Mouse (Mus musculus) intestine, postnatal 0 days (tissue): ENCODE results near the gene Pigz. TPM values are rescaled to one million over a fixed set of nuclear protein-coding genes. Genes with fewer than 3 reads are reported as not detected.
A peak's percentile ranks its signal among the peaks of the same experiment; 100 is the strongest.

Experiments used
- ATAC-seq: fragments of 200-750 bp; cut with Nextera tagmentation; 2 replicates; pipeline ENCODE4 v1.8.0; 2017; ENCODE audit warnings: mild to moderate bottlenecking, moderate TSS enrichment, moderate library complexity
- H3K27ac ChIP-seq: fragments of 300-500 bp; sonication (generic); 2 replicates; pipeline ENCODE4 v1.5.1; 2014; ENCODE audit warnings: mild to moderate bottlenecking, low read depth, low read length, moderate library complexity
- H3K27me3 ChIP-seq: fragments of 300-500 bp; sonication (generic); replicated peaks from 2 replicates; pipeline ENCODE4 v1.6.1; 2014; ENCODE audit warnings: low read length, mixed read lengths; ENCODE audit not compliant: control insufficient read depth, insufficient read depth
- H3K36me3 ChIP-seq: fragments of 300-500 bp; sonication (generic); 2 replicates; pipeline ENCODE4 v1.6.1; 2014; ENCODE audit warnings: mild to moderate bottlenecking, moderate library complexity; ENCODE audit not compliant: control insufficient read depth, insufficient read depth
- H3K4me1 ChIP-seq: fragments of 300-500 bp; sonication (generic); replicated peaks from 2 replicates; pipeline ENCODE4 v1.6.1; 2014; ENCODE audit warnings: antibody characterized with exemption, low read length, mixed read lengths; ENCODE audit not compliant: control insufficient read depth, insufficient read depth
- H3K4me2 ChIP-seq: fragments of 300-500 bp; sonication (generic); replicated peaks from 2 replicates; pipeline ENCODE4 v1.6.1; 2014; ENCODE audit warnings: low read depth, mild to moderate bottlenecking, moderate library complexity
- H3K4me3 ChIP-seq: fragments of 300-500 bp; sonication (generic); 2 replicates; pipeline ENCODE4 v1.5.1; 2014; ENCODE audit warnings: low read depth, low read length
- H3K9ac ChIP-seq: fragments of 300-500 bp; sonication (generic); 2 replicates; pipeline ENCODE4 v1.6.1; 2014; ENCODE audit warnings: mild to moderate bottlenecking, low read depth, low read length
- H3K9me3 ChIP-seq: fragments of 300-500 bp; sonication (generic); 2 replicates; pipeline ENCODE4 v1.6.1; 2016; ENCODE audit warnings: mixed run types; ENCODE audit not compliant: control insufficient read depth
- CTCF ChIP-seq: sonication (generic); IDR thresholded peaks from 2 replicates; pipeline ENCODE4 v1.5.1; 2016; ENCODE audit warnings: low read depth, mild to moderate bottlenecking, control low read depth, antibody characterized with exemption, moderate library complexity
- WGBS: fragments of 180-500 bp; shearing (Covaris S2); extraction: QIAGEN DNeasy Blood & Tissue Kit; methylation state at CpG from one replicate; pipeline ENCODE4 v1.1.7; 2014; 5-methylcytosine and 5-hydroxymethylcytosine counted together
- polyA plus RNA-seq: library from polyadenylated mRNA; unstranded; fragments of >200 nt; fragmentation: Nextera tagmentation; extraction: Ambion mirVana; gene quantifications from 2 replicates; pipeline ENCODE4 v1.2.1, GENCODE M21; 2015

Gene Pigz
- polyA plus RNA-seq, 1 experiment from 2014 or later, result 0.39 TPM

DNA sequence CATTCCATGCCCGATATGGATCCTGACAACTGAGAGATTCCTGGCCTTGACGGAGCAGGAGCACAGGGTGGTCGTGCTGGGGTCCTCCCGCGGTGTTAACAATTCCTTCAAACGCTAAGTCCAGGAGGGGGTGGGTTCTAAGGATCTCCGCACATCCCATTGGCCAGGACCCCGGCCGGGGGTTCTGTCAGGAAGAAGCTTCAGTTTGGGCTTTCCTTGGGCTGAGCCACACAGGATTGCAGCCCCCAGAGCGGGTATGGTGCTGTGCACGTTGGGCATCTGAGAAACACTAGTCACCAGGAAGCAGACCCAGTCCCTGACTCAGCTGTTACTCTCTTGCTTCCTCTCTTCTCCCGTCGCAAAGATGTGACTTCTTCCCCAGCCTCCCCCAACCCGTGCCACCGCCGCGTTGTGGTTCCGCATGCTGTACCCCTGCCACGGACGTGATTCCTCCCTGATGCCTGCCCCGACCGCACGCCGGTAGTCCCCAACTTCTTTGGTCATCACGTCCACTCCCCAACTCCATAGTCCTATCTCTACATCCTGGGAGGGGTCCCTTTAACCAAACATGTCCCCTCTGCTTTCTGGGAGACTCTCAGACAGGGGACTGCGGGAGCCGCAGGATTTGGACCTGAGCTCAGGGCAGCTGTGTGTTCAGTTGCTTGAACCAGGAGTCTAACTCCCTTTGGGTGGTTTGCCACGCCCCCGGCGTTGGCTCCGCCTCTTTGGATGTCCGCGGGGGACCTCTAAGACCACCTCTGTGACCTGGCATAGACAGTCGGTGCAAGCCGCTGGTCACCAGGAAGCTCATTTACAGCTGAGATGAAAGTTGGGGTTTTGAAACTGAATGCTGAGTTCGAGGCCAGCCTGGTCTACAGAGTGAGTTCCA, 1.7 kb downstream of the Pigz start:
- no peak overlapping the region for H3K9ac ChIP-seq
- H3K27ac ChIP-seq, result no peak overlapping the region
- H3K9me3 ChIP-seq, result no peaks in the 10 kb centered on the region
- H3K4me3 ChIP-seq, result peak overlapping the region; percentile 13; the same call in 1 of the 2 replicates
- H3K4me1 ChIP-seq, result 0 out of 2 replicates have a peak, but pooled peaks cover 4% of the 10 kb centered on the region
- 9% methylated on average over 36 of the region's 36 CpGs for WGBS
- no peak for TF ChIP-seq CTCF
- H3K27me3 ChIP-seq, result peaks cover 24% of the 10 kb centered on the region
- no peak for ATAC-seq
- H3K36me3 ChIP-seq, result no peaks in the 10 kb centered on the region
- H3K4me2 ChIP-seq, result peak overlapping the region; percentile 47

DNA sequence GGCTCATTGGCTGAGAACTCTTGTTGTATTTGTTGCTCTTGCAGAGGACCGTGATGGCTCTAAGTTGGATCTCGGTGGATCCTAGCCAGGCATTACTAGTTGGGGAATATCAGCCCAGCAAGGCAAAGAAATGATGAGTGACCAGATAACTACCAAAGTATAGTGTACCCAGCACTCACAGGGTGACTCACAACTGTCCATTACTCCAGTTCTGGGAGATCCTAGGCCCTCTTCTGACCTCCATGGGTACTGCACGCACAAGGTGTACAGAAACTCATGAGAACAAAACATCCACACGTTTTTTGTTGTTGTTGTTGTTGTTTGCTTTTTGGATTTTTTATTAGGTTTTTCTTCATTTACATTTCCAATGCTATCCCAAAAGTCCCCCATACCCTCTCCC, 2.9 kb downstream of the Pigz start:
- no peak overlapping the region for H3K4me2 ChIP-seq
- TF ChIP-seq CTCF, result peak; percentile 25
- H3K27me3 ChIP-seq, result peaks cover 24% of the 10 kb centered on the region
- 0 out of 2 replicates have a peak, but pooled peaks cover 4% of the 10 kb centered on the region for H3K4me1 ChIP-seq
- no peak for ATAC-seq
- H3K36me3 ChIP-seq, result no peaks in the 10 kb centered on the region
- no peak overlapping the region for H3K9ac ChIP-seq
- 89% methylated on average over 4 of the region's 4 CpGs for WGBS
- H3K4me3 ChIP-seq, result no peak overlapping the region
- H3K9me3 ChIP-seq, result no peaks in the 10 kb centered on the region
- no peak overlapping the region for H3K27ac ChIP-seq

DNA sequence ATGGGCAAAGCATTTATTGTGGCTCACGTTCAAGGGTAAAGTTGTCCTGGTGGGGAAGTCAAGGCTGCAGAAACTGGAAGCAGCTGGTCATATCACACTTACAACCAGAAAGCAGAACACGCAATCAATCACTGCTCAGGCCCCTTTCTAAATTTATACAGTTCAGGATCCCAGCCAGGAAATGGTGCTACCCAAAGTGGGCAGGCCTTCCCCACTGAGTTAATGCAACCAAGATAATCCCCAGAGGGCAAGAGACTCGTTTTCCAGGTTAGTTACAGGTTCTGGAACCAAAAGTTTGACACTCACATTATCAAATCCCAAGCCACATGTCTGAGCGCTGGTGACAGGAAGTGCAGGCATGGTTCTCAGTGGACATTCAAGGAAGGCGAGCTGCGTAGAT, 5.2 kb downstream of the Pigz start:
- 71% methylated on average over 6 of the region's 6 CpGs for WGBS
- H3K4me2 ChIP-seq, result no peak overlapping the region

DNA sequence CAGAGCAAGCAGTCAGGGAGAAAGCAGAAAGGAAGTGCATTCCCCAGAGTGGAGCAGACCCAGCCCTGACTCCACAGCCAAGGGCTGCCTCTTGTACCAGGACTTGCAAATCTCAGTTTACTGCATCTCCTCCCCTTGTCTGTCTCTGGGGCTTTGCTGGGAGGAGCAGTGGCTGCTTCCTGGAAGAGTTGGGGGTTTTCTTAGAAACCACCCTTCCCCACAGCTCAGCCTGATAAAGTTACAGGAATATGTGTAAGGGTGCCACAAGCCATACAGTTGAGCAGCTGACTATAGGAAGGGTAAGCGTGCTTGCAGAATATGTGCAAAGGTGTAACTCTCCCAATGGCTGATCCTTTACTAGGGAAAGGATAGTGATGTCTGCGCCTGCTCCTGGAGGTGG, 6.9 kb downstream of the Pigz start:
- Histone ChIP-seq H3K4me3 (no peak overlapping the region), H3K27me3 (peaks cover 7% of the 10 kb centered on the region), H3K4me1 (no peaks in the 10 kb centered on the region), H3K9me3 (no peaks in the 10 kb centered on the region), H3K4me2 (no peak overlapping the region), H3K27ac (no peak overlapping the region), H3K9ac (no peak overlapping the region), H3K36me3 (0 out of 2 replicates have a peak, but pooled peaks cover 9% of the 10 kb centered on the region)
- ATAC-seq, result no peak
- 67% methylated on average over 2 of the region's 2 CpGs for WGBS
- no peak for TF ChIP-seq CTCF

More for the DNA sequence above, 5.2 kb downstream of the Pigz start:
- Histone ChIP-seq H3K27ac (no peak overlapping the region), H3K36me3 (no peaks in the 10 kb centered on the region), H3K27me3 (peaks cover 21% of the 10 kb centered on the region), H3K4me3 (no peak overlapping the region), H3K9me3 (no peaks in the 10 kb centered on the region), H3K9ac (no peak overlapping the region), H3K4me1 (0 out of 2 replicates have a peak, but pooled peaks cover 3% of the 10 kb centered on the region)
- TF ChIP-seq CTCF, result no peak
- ATAC-seq, result no peak

DNA sequence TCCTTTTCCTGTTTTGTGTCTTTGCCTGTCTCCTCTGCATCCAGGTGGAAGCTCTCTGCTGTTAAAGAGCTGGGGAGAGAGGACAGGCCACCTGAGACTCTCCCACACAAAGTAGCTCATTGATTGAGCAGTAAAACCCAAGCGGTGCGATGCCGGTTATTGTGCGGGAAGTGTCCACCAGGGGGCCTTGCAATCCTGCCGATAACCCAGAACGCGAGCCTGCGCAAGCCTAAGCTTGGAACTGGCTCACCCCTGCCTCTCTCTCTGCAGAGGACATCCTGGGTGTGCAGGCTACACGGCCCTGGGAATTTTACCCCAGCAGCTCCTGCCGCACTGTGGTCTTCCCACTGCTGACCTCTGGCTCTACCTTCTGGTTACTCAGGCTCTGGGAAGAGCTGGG, 10.3 kb downstream of the Pigz start:
- 0 out of 2 replicates have a peak, but pooled peaks cover 3% of the 10 kb centered on the region for H3K4me1 ChIP-seq
- peak overlapping the region; percentile 24; the same call in 1 of the 2 replicates for H3K4me2 ChIP-seq
- TF ChIP-seq CTCF, result peak; percentile 92
- no peak overlapping the region for H3K9ac ChIP-seq
- no peak overlapping the region for H3K27ac ChIP-seq
- ATAC-seq, result peak; percentile 8; the same call in 1 of the 2 replicates
- H3K27me3 ChIP-seq, result no peaks in the 10 kb centered on the region
- H3K9me3 ChIP-seq, result no peaks in the 10 kb centered on the region
- 0 out of 2 replicates have a peak, but pooled peaks cover 9% of the 10 kb centered on the region for H3K36me3 ChIP-seq
- 3% methylated on average over 10 of the region's 10 CpGs for WGBS
- no peak overlapping the region for H3K4me3 ChIP-seq

DNA sequence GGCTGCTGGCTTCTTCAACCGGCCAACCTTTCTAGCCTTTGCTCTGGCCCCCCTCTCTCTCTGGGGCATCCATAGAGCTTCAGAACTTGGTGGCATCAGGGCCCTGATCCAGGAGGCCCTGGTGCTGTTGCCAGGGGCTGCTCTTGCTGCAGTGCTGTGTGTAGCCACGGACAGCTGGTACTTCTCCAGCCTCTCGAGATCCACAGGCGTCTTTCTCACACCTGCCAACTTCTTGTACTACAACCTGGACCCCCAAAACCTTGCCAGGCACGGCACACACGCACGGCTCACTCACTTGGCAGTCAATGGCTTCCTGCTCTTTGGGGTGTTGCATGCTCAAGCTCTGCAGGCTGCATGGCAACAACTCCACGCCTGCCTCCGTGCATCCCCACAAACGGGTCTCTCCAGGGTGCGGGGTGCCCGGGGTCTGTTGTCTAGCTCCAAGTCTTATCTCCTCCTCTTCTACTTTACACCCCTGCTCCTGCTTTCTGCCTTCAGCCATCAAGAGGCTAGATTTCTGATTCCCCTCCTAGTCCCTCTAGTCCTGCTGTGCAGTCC, 11.1 kb downstream of the Pigz start:
- TF ChIP-seq CTCF, result no peak
- Histone ChIP-seq H3K27ac (no peak overlapping the region), H3K9ac (no peak overlapping the region), H3K9me3 (no peaks in the 10 kb centered on the region), H3K4me3 (no peak overlapping the region), H3K4me2 (no peak overlapping the region), H3K36me3 (0 out of 2 replicates have a peak, but pooled peaks cover 9% of the 10 kb centered on the region), H3K4me1 (0 out of 2 replicates have a peak, but pooled peaks cover 3% of the 10 kb centered on the region), H3K27me3 (no peaks in the 10 kb centered on the region)
- 86% methylated on average over 12 of the region's 12 CpGs for WGBS
- no peak for ATAC-seq
